Mouse (Mus musculus): Measurements from ENCODE around the gene Ccdc137.

The Ccdc137 gene

DNA sequence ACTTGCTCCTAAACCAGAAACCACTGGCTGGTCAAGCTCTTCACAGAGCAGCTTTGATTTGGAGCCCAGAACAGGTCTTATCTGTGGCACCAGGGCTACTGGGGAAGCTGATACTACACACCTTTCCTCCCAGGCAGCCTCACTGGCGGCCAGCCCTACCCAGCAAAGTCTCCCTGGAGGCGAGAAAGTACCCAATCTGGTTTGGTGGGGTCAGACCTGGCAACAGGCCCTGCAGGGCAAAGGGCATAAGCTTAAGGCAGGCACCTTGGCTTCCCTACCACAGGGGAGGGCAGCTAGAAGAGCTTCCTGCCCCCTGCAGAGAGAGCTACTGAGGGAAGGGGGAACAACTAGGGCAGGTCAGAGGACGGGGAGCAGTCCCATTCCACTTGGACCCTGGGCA lies 42.4 kb downstream of the Ccdc137 start:
- DNase-seq, result no peak

DNA sequence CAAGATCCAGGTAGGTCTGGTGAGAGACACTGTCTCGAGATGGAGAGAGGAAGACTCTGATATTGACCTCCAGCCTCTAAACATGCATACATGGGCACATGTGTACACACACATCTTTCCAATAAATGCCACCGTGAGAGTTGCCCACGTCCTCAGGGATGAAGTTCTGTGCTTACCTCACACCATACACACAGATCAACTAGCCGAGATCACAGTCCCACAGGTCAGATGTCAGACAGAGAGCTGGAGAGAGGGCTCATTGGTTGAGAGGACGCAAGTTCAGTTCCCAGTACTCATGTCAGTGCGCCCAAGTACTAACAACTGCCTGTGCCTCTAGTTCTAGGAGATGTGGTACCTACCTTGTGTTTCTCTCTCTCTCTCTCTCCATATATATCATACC lies 43.1 kb downstream of the Ccdc137 start:
- no peak for DNase-seq

DNA sequence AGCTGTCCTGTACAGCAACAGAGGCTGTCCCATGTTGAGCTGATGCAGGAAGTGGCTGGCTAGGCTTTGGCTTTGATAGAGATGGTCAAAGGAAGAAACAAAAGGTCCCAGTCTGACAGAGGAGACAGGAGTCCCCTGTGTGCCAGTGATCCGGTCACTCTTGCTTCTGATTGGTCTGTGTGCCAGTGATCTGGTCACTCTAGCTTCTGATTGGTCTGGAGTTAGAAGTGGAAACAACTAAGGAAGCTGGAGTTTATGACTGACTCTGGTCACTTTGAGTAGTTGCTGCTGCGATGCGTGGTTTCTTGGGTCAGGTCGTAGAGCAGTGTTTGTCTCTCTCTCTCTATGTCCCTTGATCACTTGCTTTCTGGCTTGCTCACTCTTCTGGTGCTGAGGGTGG lies 43.8 kb downstream of the Ccdc137 start:
- DNase-seq, result no peak

DNA sequence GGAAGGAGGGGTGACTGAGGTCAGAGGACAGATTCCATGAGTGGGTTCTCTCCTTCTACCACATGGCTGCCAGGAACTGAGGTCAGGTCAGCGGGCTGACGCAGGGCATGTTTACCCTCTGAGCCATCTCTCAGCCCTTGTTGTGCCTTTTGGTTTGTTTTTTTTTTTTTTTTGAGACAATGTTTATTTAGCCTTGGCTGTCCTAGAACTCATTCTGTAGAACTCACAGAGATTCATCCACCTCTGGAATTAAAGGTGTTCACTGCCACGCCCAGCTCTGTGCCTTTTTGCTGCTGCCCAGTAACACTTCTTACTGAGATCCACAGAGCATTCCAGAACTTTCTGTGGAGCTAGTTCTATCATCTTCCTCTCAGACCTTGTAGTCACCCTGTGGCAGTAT lies 47.7 kb downstream of the Ccdc137 start:
- DNase-seq, result no peak

DNA sequence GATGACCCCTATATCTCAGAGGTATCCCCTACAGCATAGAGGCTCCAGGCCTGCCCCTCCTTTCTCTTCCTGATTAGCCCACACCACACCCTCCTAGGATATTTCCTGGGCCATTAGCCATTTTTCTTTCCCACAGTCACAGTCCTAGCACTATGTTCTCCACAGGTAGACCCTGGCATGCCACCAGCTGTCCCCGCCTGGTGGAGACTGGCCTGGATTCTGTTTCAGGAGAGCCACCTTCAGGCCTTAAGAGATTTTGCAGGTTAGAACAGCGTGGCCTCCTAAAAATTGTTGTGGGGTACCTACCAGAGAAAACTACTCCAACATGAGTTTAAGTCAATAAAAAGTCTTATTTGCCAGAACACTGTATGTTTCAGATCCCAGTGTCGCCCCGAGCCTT lies 49.0 kb downstream of the Ccdc137 start:
- DNase-seq, result no peak

DNA sequence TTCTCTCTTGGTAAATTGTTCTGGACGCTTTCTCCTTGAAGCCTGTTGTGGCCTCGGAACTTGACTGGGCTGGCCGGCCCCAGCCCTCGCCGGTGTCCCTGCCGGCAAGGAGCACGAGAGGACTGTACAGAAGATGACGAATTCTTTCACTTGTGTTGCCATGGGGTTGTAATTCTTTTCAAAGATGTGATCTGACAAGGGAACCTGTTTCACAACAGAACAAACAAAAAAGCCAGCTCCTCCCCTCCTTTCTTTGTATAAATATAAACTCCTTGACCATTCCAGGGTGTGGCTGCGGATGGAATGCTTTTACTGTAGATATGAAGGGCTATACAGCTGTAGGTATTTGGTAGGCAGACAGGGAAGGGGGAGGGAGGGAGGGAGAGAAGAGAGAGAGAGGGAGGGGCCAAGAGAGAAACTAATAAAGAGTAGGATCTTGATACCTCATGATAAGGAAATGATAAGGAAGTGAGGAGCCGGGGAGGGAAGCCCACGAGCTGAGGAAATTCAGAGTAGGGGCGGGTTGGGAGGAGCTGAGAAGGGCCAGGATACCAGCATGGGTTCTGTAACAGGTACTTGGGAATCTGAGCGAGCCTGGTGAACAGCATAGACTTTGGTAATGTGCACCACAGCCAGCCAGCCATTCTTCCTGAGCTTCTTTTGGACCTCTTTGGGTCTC lies 49.8 kb downstream of the Ccdc137 start:
- DNase-seq, result no peak

DNA sequence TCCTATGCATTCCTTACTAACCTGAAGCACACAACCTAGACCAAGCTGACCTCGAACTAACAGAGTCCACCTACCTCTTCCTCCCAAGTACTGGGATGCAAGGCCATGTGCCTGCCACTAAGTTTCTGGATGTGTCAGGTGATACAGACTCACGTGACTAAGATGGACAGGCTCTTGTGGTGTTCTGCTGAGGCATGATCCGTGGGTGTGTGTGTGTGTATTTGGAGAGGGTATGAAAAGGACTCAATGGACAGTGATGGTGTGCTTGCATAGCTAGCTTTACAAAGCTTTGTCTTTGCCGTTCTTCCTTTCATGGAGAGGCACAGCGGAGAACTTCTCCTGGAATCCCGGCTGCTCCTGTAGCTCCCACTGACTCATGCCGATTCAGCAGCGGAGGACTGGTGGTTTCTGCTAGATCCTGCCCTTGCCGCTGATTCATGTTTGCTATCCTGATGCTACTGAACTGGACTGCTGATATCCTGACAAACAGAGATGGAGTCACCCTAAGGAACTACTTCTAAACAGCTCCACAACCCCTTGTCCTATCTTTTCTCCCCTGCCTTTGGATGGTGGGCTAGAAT lies 50.5 kb downstream of the Ccdc137 start:
- no peak for DNase-seq

DNA sequence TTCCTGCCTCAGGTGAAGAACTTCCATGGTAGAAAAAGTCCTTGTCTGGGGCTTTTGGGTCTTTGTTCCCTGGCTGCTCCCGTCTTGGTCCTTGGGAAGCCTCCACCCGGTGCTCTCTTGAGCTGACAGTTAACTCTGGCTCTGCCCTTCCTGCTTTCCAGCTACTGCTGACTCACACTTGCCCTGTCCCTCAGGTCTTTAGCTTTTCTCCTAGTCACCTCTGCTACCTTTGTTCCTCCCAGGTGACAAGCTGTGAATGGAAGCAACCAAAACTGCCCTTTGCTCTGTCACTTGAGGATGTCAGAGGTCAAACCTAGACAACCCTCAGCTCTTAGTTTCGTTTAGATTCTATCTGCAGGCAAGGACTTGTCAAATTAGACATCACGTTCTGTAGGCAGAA lies 52.0 kb downstream of the Ccdc137 start:
- DNase-seq, result no peak

DNA sequence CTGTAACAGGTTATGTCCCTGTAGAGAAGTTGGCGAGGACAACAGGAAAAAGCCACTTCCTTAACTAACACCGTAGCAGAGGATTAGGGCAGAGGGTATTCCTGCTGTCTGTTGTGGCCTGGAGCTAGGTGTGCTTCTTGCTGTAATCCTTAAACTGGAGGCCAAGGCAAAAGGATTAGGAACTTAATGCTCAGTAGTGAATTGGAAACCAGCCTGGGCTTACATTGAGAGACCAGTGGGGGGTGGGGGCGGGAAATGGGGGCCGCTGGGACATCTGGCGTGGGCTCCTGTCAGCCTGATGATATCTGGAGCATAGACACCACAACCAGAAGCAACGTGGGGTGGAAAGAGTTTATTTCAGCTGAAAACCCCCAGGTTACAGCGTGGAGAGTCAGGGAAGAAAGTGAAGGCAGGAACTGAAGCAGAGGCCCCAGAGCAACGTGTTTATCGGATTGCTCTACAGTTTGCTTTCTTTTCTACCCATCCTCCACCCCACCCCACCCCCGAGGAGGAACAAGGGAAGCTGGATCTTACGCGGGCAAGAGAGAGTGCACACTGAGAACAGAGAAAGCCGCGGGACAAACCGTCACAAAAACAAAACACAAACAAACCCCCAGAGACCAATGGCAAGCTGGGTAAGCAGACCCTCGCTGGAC lies 52.6 kb downstream of the Ccdc137 start:
- peak; percentile 12 to 19 for DNase-seq

DNA sequence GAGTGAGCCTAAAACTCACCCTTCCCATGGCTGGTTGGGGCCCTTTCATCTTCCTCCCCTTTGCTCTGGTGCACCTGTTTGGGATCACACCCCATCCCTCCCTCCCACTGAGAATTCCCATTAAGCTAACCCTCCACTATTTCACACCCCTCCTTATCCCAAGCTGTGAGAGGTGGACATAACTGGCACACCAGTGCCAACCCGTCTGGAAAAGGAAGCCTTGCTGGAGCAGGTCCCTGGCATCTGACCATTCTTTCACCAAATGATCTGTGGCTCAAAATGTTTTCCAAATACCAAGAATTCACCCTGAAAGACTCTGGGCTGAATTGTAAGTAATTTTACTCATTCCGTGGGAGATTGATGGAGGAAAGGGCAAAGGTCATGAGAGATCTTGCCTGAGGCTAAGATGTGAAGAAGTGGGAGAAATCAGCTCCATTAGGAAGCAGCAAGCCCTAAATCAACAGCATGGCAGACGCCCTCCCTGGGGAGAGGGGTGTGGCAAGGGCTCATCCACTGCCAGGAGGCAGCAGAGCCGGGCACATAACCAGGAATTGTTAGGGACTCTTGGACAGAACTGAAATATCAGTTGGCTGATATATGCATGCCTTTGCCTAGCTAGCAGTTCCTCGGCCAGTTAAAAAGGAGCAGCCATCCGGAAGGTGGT lies 55.0 kb downstream of the Ccdc137 start:
- DNase-seq, result no peak
